Mouse (Mus musculus): ENCODE measurements at regions not wholly inside any gene's neighbourhood (a gene's known extent, or its start where the extent isn't known, plus 50 kb on each side); places are given as distances from the start of the nearest gene placed in this dataset.
A peak's percentile ranks its signal among the peaks of the same experiment; 100 is the strongest.

- DNase-seq (ENCODE audit: low read depth, low spot score): no peak
These were observed 223.8 kb downstream of the Kdm4c start for GRCm38 (mm10) chr4:74466081-74466480.

GRCm38 (mm10) chr4:74512489-74512888 lies 270.2 kb downstream of the Kdm4c start:
- no peak for DNase-seq (ENCODE audit: low read depth, low spot score)

DNA sequence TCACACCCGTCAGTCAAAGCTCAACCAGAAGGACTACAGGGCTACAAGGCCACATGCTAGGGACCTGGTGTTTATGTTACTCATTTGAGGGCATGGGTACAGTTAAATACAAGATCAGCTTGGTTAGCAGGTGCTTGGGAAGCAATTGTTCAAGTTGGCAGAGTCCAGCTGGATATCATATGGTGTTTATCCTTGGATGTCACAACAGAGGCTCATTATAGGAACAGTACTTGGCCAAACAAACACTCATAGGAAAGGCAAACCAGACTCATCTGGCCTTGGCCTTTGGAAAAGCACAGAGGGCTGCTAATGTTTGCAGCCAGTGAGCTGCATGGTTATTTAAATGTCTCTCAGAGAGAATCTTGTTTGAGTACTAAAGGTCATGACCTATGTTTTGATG lies 311.6 kb downstream of the Kdm4c start:
- DNase-seq (ENCODE audit: low read depth, low spot score): no peak

- DNase-seq (ENCODE audit: low read depth, low spot score): peak; percentile 13
These were observed 321.3 kb downstream of the Kdm4c start for GRCm38 (mm10) chr4:74563565-74563964.

- no peak for DNase-seq (ENCODE audit: low read depth, low spot score)
These were observed 344.1 kb downstream of the Kdm4c start for GRCm38 (mm10) chr4:74586400-74586799.

GRCm38 (mm10) chr4:74587125-74587524 lies 344.8 kb downstream of the Kdm4c start:
- no peak for DNase-seq (ENCODE audit: low read depth, low spot score)

- no peak for DNase-seq (ENCODE audit: low read depth, low spot score)
These were observed 346.5 kb downstream of the Kdm4c start for GRCm38 (mm10) chr4:74588761-74589160.

DNA sequence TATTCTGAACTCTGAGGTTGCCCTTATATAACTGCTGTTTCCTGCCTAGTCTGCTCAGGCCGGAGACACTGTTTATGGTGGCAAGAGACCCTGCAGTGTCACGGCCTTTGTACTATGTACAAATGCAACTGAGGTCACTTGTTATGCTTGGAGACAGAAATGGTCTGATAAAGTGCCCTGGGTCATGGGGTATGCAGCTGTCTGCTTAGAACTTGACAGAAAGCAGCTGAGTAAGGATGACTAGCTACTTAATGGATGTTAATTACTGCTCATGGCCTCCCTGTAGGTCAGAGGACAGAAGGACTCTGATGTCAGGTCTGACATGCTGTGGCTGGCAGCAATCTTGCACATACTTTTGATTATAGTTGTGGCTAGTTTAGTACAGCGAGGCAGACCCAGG lies 370.7 kb downstream of the Kdm4c start:
- no peak for DNase-seq (ENCODE audit: low read depth, low spot score)

Measured in retina, adult 2 months (tissue).